Mouse (Mus musculus): ENCODE results near the gene Prune1. TPM values are rescaled to one million over a fixed set of nuclear protein-coding genes. Genes with fewer than 3 reads are reported as not detected.

Gene Prune1
- 45.8 and 55.6 TPM in 2 replicates for polyA plus RNA-seq (2015; fragmentation: Nextera tagmentation; extraction: Ambion mirVana)

DNA sequence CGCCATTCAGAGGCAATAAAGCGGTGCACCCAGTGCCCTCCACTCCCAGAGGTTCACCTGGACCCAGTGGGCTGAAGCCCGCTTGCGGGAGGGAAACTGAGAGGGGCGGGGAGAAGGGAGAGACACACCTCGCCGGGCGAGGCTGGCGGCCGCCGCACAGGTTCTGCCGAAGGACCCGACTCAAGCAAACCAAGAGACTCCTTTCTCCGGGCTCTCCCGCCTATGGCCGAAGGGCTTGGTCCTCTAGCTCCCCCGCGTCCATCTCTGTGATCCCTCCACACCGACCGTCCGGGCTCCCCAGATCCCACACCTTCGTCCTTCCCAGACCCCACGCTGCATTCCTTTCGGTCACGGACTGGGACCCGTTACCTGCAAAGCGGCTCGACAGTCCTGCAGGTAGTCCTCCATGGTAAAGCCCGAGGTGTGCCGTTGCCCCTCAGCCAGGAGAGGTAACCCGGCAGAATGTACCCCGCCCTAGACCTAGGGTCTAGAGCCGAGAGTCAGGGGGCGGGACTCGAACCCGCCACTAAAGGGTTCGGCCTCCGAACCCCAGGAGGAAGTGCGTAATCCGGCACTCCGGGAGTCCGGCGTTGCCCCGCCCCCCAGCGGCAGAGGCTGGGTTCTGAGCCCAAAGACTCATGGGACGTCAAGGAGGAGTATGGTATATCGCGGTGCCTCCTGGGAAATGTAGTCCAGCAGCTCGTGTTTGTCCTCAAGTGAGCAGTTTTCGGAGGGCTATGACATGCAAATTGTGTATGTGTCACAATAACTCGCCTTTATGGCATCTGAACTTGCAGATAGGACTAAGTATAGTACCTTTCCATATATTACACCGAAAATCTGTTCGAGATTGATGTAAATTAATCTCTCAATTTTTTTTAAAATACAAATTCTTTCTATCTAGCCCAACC is at the start of gene Prune1, which contains the start of gene Mindy1:
Prune1 (minus strand) TSS at position 861 of the 911 bp plus-strand sequence.
Mindy1 (plus strand) TSS at position 130 of the 911 bp plus-strand sequence.
- Histone ChIP-seq H3K9ac (replicated peaks; ENCODE audit: low read depth, low read length) (peak within 1 kb of the TSS; percentile 91), H3K9me3 (ENCODE audit: control insufficient read depth, low read length) (no peaks in the 10 kb centered on the region), H3K27me3 (replicated peaks; ENCODE audit: control insufficient read depth, insufficient read depth, low read length) (no peaks in the 10 kb centered on the region), H3K4me2 (ENCODE audit: low read length) (peak within 1 kb of the TSS; percentile 93), H3K27ac (ENCODE audit: low read length) (peak within 1 kb of the TSS; percentile 96), H3K4me1 (replicated peaks; ENCODE audit: control insufficient read depth, insufficient read depth, low read length) (peaks cover 24% of the 10 kb centered on the region), H3K4me3 (replicated peaks; ENCODE audit: low read length) (peak within 1 kb of the TSS; percentile 85), H3K36me3 (ENCODE audit: control insufficient read depth, insufficient read depth) (no peaks in the 10 kb centered on the region)
- under 1% methylated on average over 53 of the region's 53 CpGs for WGBS
- peak; percentile 95 for ATAC-seq

DNA sequence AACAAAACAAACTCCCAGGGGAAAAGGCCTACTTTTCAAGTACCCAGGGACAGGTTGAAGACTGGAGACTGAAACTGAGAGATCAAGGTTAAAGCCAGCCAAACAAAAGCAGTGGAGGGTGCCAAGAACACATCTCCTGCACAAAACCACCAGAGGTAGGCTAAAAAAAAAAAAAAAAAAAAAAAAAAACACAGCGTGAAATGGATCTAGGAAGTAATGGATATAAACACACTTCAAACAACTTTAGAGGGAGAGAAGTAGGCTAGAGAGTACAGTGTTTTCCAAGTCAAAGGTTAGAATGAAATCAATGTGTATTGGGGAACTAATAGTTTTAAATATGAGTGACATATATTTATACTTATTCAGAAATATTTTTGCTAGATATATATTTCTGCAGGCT is 49.7 kb upstream of the Prune1 start:
- H3K27ac ChIP-seq (ENCODE audit: low read length) = no peak overlapping the region
- no peaks in the 10 kb centered on the region for H3K4me1 ChIP-seq (replicated peaks; ENCODE audit: control insufficient read depth, insufficient read depth, low read length)
- H3K9ac ChIP-seq (replicated peaks; ENCODE audit: low read depth, low read length) = no peak overlapping the region
- no peak for ATAC-seq
- 80% methylated on average over 1 of the region's 1 CpGs for WGBS
- H3K9me3 ChIP-seq (ENCODE audit: control insufficient read depth, low read length) = no peaks in the 10 kb centered on the region
- H3K36me3 ChIP-seq (ENCODE audit: control insufficient read depth, insufficient read depth) = peaks cover 26% of the 10 kb centered on the region
- no peak overlapping the region for H3K4me3 ChIP-seq (replicated peaks; ENCODE audit: low read length)
- no peak overlapping the region for H3K4me2 ChIP-seq (ENCODE audit: low read length)
- no peaks in the 10 kb centered on the region for H3K27me3 ChIP-seq (replicated peaks; ENCODE audit: control insufficient read depth, insufficient read depth, low read length)

DNA sequence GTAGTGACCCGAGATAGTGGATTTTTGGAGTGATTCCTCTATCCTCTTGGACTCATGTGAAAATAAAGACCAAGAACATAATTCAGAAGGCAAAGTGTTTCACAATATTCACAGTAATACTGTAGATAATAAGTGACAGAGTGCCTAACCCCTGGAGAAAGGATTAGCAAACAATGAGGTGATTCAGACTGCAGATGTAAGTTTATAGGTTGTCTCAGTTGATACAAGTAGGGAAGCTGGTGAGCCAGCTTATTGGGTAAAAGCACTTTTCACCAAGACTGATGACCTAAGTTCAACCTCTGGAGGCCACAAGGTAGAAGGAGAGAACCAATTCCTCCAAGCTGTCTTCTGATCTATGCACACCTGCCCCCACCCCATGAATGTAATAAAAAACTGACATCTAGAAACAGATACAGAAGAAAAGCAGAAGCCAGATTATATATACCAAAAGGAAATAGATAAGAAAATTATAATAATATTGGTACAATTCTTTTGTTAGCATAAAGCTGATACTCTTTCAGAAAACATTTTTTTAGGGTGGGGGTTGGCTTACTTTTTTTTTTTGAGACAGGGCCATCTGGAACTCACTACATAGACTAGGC is 47.0 kb upstream of the Prune1 start:
- Histone ChIP-seq H3K36me3 (ENCODE audit: control insufficient read depth, insufficient read depth) (peaks cover 34% of the 10 kb centered on the region), H3K4me3 (replicated peaks; ENCODE audit: low read length) (no peak overlapping the region), H3K27me3 (replicated peaks; ENCODE audit: control insufficient read depth, insufficient read depth, low read length) (no peaks in the 10 kb centered on the region), H3K4me2 (ENCODE audit: low read length) (no peak overlapping the region), H3K9ac (replicated peaks; ENCODE audit: low read depth, low read length) (no peak overlapping the region), H3K27ac (ENCODE audit: low read length) (no peak overlapping the region), H3K4me1 (replicated peaks; ENCODE audit: control insufficient read depth, insufficient read depth, low read length) (no peaks in the 10 kb centered on the region), H3K9me3 (ENCODE audit: control insufficient read depth, low read length) (no peaks in the 10 kb centered on the region)
- ATAC-seq = no peak
- WGBS = 97% methylated on average over 1 of the region's 1 CpGs

DNA sequence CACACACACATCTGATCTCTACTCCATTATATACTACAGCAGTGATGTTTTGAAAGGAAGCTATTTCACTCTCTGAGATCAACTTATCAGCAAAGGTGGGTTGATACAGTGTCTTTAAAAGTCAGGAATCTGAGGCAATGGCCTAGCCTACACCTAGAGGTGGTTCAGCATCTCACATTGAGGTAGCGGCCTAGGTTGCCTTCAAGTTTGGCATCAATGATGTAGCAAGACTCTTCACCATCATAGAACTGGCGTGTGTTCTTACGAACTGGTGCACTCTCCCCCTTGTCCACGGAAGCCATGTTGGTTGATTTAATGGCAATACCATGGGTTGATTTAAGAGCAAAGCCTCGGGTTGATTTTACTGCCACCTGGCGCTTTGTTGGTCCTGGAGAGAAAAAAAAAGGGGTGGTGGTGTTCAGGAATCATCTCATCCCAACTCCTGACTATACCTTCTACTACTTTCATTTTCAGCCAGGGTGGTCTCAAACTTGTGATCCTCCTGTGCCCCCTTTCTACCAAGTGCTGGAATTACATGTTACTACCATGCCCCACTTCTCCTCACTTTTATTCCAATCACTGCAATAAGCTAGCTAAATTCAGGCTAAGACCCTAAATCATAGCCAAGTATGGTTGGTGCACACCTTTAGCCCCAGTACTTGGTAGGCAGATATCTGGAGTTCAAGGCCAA is 42.7 kb upstream of the Prune1 start:
- H3K27me3 ChIP-seq (replicated peaks; ENCODE audit: control insufficient read depth, insufficient read depth, low read length) = no peaks in the 10 kb centered on the region
- H3K4me3 ChIP-seq (replicated peaks; ENCODE audit: low read length) = no peak overlapping the region
- no peaks in the 10 kb centered on the region for H3K4me1 ChIP-seq (replicated peaks; ENCODE audit: control insufficient read depth, insufficient read depth, low read length)
- ATAC-seq = no peak
- no peak overlapping the region for H3K27ac ChIP-seq (ENCODE audit: low read length)
- peaks cover 39% of the 10 kb centered on the region for H3K36me3 ChIP-seq (ENCODE audit: control insufficient read depth, insufficient read depth)
- H3K9ac ChIP-seq (replicated peaks; ENCODE audit: low read depth, low read length) = no peak overlapping the region
- no peaks in the 10 kb centered on the region for H3K9me3 ChIP-seq (ENCODE audit: control insufficient read depth, low read length)
- 96% methylated on average over 6 of the region's 6 CpGs for WGBS
- H3K4me2 ChIP-seq (ENCODE audit: low read length) = no peak overlapping the region

DNA sequence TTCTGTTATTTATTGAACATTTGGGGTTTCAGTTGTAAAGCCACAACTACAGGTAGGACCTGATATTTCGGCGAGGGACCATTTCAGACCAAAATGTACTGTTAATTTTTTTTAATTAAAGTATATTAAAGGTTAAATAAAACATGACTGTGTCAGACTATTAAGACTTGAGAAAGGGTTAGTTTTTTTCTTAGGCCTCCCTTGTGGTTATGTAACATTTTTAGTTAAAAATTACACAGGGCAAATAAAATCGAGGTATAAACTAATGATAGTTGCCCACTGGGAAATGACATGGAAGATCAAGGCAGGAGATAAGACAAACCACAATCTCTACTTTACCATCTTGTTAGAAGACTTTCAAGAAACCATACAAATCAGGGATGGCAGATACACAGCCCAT is 41.6 kb upstream of the Prune1 start:
- WGBS = 96% methylated on average over 3 of the region's 3 CpGs
- Histone ChIP-seq H3K9ac (replicated peaks; ENCODE audit: low read depth, low read length) (no peak overlapping the region), H3K9me3 (ENCODE audit: control insufficient read depth, low read length) (no peaks in the 10 kb centered on the region), H3K4me3 (replicated peaks; ENCODE audit: low read length) (no peak overlapping the region), H3K4me2 (ENCODE audit: low read length) (no peak overlapping the region), H3K27ac (ENCODE audit: low read length) (no peak overlapping the region), H3K27me3 (replicated peaks; ENCODE audit: control insufficient read depth, insufficient read depth, low read length) (no peaks in the 10 kb centered on the region), H3K36me3 (ENCODE audit: control insufficient read depth, insufficient read depth) (peaks cover 38% of the 10 kb centered on the region), H3K4me1 (replicated peaks; ENCODE audit: control insufficient read depth, insufficient read depth, low read length) (peaks cover 4% of the 10 kb centered on the region; the same call in 1 of the 2 replicates)
- no peak for ATAC-seq

DNA sequence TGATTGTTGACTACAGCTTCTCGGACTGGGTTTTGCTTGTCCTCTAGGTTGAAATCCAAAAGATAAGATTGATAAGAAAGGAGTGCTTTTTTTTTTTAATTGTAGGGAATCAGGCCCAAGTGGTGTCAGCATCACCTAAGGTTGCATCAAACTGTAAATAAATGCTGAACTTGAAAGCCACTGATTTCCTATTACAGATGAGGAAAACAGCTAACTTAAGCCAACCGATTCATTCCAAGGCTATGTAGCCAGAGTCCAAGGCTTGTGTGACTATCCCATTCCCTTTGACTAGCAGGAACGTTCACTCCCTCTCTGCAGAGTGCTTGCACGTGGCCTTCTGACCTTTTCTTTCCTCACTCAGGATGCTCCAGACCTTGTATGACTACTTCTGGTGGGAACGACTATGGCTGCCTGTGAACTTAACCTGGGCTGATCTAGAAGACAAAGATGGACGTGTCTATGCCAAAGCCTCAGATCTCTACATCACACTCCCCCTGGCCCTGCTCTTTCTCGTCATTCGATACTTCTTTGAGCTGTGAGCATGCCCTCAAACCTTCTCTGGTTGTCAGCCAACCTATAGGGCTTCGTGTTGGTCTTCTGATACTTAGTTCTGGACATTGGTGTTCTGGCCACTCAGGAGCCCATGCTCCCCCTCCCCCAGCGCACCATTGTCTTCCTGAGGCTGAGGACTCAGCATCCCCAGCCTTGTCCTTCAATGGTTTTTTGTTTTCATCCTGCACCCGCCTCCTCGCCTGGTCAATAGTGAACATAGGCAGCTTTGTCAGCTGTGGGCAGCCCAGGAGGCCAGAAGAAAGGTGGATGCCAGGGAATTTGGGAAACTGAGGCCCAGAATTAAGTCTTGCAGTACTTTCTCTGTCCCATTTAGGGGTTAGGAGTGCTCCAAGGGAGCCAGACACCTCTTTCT is 38.1 kb upstream of the Prune1 start:
- WGBS = 69% methylated on average over 12 of the region's 12 CpGs
- Histone ChIP-seq H3K9ac (replicated peaks; ENCODE audit: low read depth, low read length) (no peak overlapping the region), H3K4me2 (ENCODE audit: low read length) (no peak overlapping the region), H3K9me3 (ENCODE audit: control insufficient read depth, low read length) (no peaks in the 10 kb centered on the region), H3K27ac (ENCODE audit: low read length) (no peak overlapping the region), H3K36me3 (ENCODE audit: control insufficient read depth, insufficient read depth) (peaks cover 27% of the 10 kb centered on the region), H3K27me3 (replicated peaks; ENCODE audit: control insufficient read depth, insufficient read depth, low read length) (no peaks in the 10 kb centered on the region), H3K4me1 (replicated peaks; ENCODE audit: control insufficient read depth, insufficient read depth, low read length) (peaks cover 27% of the 10 kb centered on the region), H3K4me3 (replicated peaks; ENCODE audit: low read length) (no peak overlapping the region)
- ATAC-seq = no peak

DNA sequence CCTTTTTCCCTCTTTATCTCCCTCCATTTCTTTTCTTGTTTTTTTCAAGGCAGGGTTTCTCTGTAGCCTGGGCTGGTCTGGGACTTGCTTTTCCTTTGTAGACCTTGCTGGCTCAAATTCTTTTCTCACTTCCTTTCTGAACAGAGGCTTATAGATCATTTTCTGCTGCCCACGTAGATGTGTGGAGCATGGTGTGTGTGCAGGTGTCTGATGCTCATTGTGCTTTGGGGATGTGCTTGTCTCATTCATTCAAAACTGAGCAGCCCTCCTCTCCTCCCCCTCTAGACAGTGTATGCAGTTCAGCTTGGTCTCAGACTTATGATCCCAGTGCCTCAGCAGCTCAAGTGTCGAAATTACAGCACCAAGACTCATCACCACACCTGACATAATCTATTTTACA is 37.2 kb upstream of the Prune1 start:
- Histone ChIP-seq H3K36me3 (ENCODE audit: control insufficient read depth, insufficient read depth) (peaks cover 20% of the 10 kb centered on the region), H3K27me3 (replicated peaks; ENCODE audit: control insufficient read depth, insufficient read depth, low read length) (no peaks in the 10 kb centered on the region), H3K4me2 (ENCODE audit: low read length) (no peak overlapping the region), H3K9ac (replicated peaks; ENCODE audit: low read depth, low read length) (no peak overlapping the region), H3K9me3 (ENCODE audit: control insufficient read depth, low read length) (no peaks in the 10 kb centered on the region), H3K4me1 (replicated peaks; ENCODE audit: control insufficient read depth, insufficient read depth, low read length) (peaks cover 34% of the 10 kb centered on the region), H3K4me3 (replicated peaks; ENCODE audit: low read length) (no peak overlapping the region), H3K27ac (ENCODE audit: low read length) (no peak overlapping the region)
- no peak for ATAC-seq
- 72% methylated on average over 2 of the region's 2 CpGs for WGBS

DNA sequence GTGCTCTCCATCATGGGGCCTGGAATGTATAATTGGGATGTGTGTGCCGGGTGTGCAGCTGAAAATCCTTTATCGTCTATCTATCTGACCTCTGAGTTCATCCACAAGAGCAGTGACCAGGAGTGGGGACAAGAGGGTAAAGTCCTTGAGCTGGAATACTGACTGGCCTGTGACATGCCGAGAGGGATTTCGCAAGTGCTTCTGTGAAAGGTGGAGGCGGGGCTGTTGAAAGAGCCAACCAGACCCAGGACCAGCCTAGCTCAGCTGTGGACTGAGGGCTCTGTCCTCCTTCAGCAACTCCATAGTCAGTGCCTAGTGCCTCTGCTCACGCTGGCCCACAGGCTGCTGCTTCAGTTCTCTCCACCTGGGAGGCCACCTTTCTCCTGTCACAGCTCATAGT is 36.7 kb upstream of the Prune1 start:
- Histone ChIP-seq H3K36me3 (ENCODE audit: control insufficient read depth, insufficient read depth) (peaks cover 17% of the 10 kb centered on the region), H3K27ac (ENCODE audit: low read length) (no peak overlapping the region), H3K4me2 (ENCODE audit: low read length) (no peak overlapping the region), H3K27me3 (replicated peaks; ENCODE audit: control insufficient read depth, insufficient read depth, low read length) (no peaks in the 10 kb centered on the region), H3K4me3 (replicated peaks; ENCODE audit: low read length) (no peak overlapping the region), H3K9ac (replicated peaks; ENCODE audit: low read depth, low read length) (no peak overlapping the region), H3K4me1 (replicated peaks; ENCODE audit: control insufficient read depth, insufficient read depth, low read length) (peaks cover 34% of the 10 kb centered on the region), H3K9me3 (ENCODE audit: control insufficient read depth, low read length) (no peaks in the 10 kb centered on the region)
- ATAC-seq = no peak
- WGBS = 38% methylated on average over 6 of the region's 6 CpGs
